Mouse (Mus musculus): ENCODE measurements around the gene Prg2.

- TF ChIP-seq CTCF (IDR thresholded peaks at IDR 0.05; ENCODE audit: low read depth) (no peak), EP300 (IDR thresholded peaks at IDR 0.05; ENCODE audit: low read depth) (no peak)
Observed at GRCm38 (mm10) chr2:85001497-85001896, 21.2 kb downstream of the Prg2 start.

All from liver, embryonic 14.5 days (tissue).